Mouse (Mus musculus): ENCODE measurements around the gene Btbd1. TPM values are rescaled to one million over a fixed set of nuclear protein-coding genes. Genes with fewer than 3 reads are reported as not detected.

Gene Btbd1
- polyA plus RNA-seq (2014; fragmentation: Nextera tagmentation; extraction: Ambion mirVana) = 52.0 and 52.7 TPM in 2 replicates

DNA sequence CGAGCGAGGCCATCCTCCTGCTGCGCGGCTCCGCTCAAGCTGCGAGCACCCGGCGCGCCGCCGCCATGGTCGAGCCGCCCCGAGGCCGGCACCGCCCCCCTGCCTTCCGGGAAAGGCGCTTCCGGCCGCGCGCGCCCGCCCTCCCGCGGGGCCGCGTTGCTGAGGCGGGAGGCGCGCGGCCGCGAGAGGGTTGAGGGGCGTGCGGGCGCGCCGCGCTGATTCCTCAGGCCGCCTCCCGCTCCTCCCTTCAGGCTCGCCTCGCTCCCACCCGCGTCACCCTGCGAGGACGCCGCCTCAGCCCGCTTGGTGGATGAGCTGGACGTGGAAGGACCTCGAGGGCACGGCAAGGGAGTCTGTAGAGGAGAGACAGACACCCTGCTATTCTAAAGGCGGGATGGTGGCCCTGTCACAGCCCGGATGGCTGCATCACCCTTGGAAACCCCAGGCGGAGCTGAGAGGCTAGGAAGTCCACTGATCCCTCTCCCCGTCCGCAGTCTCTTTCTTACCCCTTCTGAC, at the start of gene Btbd1:
TSS of gene Btbd1 (minus strand) at position 53 of the 516 bp plus-strand sequence.
- Histone ChIP-seq H3K9me3 (ENCODE audit: control insufficient read depth, low read length) (no peaks in the 10 kb centered on the region), H3K4me3 (ENCODE audit: low read depth, low read length) (peak within 1 kb of the TSS; percentile 88), H3K4me1 (replicated peaks; ENCODE audit: control insufficient read depth, insufficient read depth, low read length) (peaks cover 26% of the 10 kb centered on the region), H3K9ac (ENCODE audit: low read depth, low read length) (peak within 1 kb of the TSS; percentile 89), H3K4me2 (peak within 1 kb of the TSS; percentile 94), H3K27ac (ENCODE audit: low read depth, low read length) (peak within 1 kb of the TSS; percentile 88), H3K36me3 (ENCODE audit: control insufficient read depth, insufficient read depth, low read length) (no peaks in the 10 kb centered on the region), H3K27me3 (replicated peaks; ENCODE audit: control insufficient read depth, insufficient read depth, low read length) (no peaks in the 10 kb centered on the region)
- WGBS = under 1% methylated on average over 53 of the region's 58 CpGs
- peak; percentile 86 for ATAC-seq (replicated peaks; ENCODE audit: low FRiP score)
- DNase-seq (ENCODE audit: low spot score) = peak; percentile 83

DNA sequence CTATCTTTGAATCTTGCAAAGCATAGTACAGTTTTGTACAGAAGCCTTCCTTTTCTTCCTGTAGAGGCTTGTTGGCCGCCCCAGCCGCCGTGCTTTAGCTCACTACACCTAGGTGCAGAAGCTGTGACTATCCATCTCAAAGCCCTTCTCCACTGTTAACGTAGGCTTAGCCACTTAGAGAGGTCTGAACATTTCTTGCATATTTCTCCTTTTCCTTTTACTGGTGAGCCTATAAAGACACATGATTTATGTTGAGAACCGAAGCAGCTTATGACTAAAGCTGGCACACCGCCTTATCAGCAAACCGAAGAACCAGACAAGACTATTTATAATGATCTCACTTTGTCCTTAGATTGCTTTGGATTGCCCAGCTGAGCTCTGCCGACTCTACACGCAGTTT, 46.1 kb upstream of the Btbd1 start:
- Histone ChIP-seq H3K36me3 (ENCODE audit: control insufficient read depth, insufficient read depth, low read length) (no peaks in the 10 kb centered on the region), H3K4me3 (ENCODE audit: low read depth, low read length) (no peak overlapping the region), H3K27ac (ENCODE audit: low read depth, low read length) (no peak overlapping the region), H3K9ac (ENCODE audit: low read depth, low read length) (no peak overlapping the region), H3K4me1 (replicated peaks; ENCODE audit: control insufficient read depth, insufficient read depth, low read length) (peaks cover 7% of the 10 kb centered on the region), H3K27me3 (replicated peaks; ENCODE audit: control insufficient read depth, insufficient read depth, low read length) (no peaks in the 10 kb centered on the region), H3K4me2 (no peak overlapping the region), H3K9me3 (ENCODE audit: control insufficient read depth, low read length) (no peaks in the 10 kb centered on the region)
- WGBS = 75% methylated on average over 9 of the region's 9 CpGs
- DNase-seq (ENCODE audit: low spot score) = no peak
- no peak for ATAC-seq (replicated peaks; ENCODE audit: low FRiP score)

DNA sequence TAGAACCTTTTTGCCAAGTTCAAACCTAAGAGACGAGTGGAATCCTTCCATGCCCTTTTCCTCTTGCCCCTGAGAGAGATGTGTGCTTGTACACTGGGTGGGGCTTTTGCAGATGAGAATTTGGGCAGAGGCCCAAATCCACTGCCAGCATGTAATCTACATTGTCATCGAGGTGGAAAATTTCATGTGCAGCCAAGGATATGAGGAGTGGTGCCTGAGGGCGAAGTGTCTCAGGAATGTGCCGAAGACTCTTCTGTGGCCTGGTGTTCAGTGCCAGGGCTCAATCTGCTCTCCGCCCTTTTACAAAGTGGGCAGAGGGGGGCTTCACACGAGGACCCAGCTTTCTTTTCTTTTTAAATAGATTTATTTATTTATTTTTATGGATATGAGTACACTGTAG, 45.4 kb upstream of the Btbd1 start:
- Histone ChIP-seq H3K9ac (ENCODE audit: low read depth, low read length) (no peak overlapping the region), H3K27ac (ENCODE audit: low read depth, low read length) (no peak overlapping the region), H3K4me3 (ENCODE audit: low read depth, low read length) (no peak overlapping the region), H3K9me3 (ENCODE audit: control insufficient read depth, low read length) (no peaks in the 10 kb centered on the region), H3K4me1 (replicated peaks; ENCODE audit: control insufficient read depth, insufficient read depth, low read length) (peaks cover 7% of the 10 kb centered on the region), H3K4me2 (no peak overlapping the region), H3K36me3 (ENCODE audit: control insufficient read depth, insufficient read depth, low read length) (no peaks in the 10 kb centered on the region), H3K27me3 (replicated peaks; ENCODE audit: control insufficient read depth, insufficient read depth, low read length) (no peaks in the 10 kb centered on the region; the same call in 1 of the 2 replicates)
- WGBS = 80% methylated on average over 6 of the region's 6 CpGs
- DNase-seq (ENCODE audit: low spot score) = no peak
- ATAC-seq (replicated peaks; ENCODE audit: low FRiP score) = no peak

DNA sequence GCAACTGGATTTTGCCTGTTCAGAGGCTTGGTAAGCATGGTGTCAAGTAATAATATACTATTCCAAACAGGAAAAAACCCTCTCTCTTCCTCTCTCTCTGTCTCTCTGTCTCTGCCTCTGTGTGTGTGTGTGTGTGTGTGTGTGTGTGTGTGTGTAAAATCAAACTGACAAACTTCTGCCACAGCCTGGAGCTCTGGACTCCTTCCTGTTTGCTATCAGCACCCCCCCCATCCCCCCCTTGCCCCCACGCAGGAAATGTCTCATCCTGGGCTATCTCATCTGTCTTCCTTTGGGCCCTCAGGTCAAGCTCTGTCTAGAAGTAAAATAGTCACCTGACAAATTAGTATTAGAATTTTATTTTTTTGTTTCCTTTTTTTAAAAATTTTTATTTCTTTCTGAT, 44.6 kb upstream of the Btbd1 start:
- Histone ChIP-seq H3K9ac (ENCODE audit: low read depth, low read length) (no peak overlapping the region), H3K4me3 (ENCODE audit: low read depth, low read length) (no peak overlapping the region), H3K27ac (ENCODE audit: low read depth, low read length) (no peak overlapping the region), H3K9me3 (ENCODE audit: control insufficient read depth, low read length) (no peaks in the 10 kb centered on the region), H3K27me3 (replicated peaks; ENCODE audit: control insufficient read depth, insufficient read depth, low read length) (no peaks in the 10 kb centered on the region; the same call in 1 of the 2 replicates), H3K36me3 (ENCODE audit: control insufficient read depth, insufficient read depth, low read length) (no peaks in the 10 kb centered on the region), H3K4me1 (replicated peaks; ENCODE audit: control insufficient read depth, insufficient read depth, low read length) (peaks cover 7% of the 10 kb centered on the region), H3K4me2 (no peak overlapping the region)
- DNase-seq (ENCODE audit: low spot score) = no peak
- ATAC-seq (replicated peaks; ENCODE audit: low FRiP score) = no peak
- WGBS = 6% methylated on average over 1 of the region's 1 CpGs

DNA sequence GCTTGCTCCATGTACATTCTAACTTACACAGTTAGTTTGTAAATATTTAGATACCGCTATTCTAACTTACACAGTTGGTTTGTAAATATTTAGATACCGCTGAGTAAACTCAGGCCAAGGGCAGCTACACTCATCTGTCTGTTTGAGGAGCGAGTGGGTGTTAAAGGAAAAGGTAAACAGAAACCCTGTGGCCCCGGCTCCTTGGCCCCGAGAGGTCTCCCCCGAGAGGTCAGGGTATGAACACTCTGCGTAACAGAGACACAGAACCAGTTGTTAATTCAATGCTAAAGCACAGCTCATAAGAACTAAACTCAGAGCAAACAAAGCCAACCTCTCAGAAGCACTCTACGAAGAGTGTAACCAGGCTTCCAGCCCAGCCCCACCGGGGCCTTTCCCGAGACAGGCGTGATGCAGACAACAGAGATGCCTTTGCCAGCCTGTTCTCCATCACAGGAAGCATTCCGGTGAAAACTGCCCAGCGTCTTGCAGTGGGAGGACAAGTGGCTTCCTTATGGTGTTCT, 43.3 kb upstream of the Btbd1 start:
- WGBS = 62% methylated on average over 13 of the region's 13 CpGs
- no peak for DNase-seq (ENCODE audit: low spot score)
- no peaks in the 10 kb centered on the region; the same call in 1 of the 2 replicates for H3K27me3 ChIP-seq (replicated peaks; ENCODE audit: control insufficient read depth, insufficient read depth, low read length)

DNA sequence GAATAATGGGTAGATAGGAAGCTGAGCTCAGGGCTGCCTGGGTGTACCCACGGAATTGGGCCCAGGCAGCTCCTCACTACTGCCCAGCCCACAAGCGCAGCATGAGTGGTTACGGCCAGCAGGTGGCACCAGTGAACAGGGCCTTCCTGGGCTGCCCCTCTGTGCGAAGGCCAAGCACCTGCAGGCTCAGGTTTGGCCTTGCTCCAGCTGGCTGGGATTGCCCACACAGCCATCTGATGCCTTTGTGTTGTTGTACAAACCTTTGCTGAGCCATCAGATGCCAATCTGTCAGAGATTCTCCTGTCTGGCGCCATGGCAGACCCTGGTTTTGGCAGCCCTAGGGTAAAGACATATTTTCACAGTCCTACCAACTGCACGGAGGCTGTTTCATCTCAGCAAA, 38.9 kb upstream of the Btbd1 start:
- Histone ChIP-seq H3K4me2 (no peak overlapping the region), H3K9ac (ENCODE audit: low read depth, low read length) (no peak overlapping the region), H3K4me3 (ENCODE audit: low read depth, low read length) (no peak overlapping the region), H3K36me3 (ENCODE audit: control insufficient read depth, insufficient read depth, low read length) (no peaks in the 10 kb centered on the region), H3K27me3 (replicated peaks; ENCODE audit: control insufficient read depth, insufficient read depth, low read length) (no peaks in the 10 kb centered on the region; the same call in 1 of the 2 replicates), H3K9me3 (ENCODE audit: control insufficient read depth, low read length) (no peaks in the 10 kb centered on the region), H3K27ac (ENCODE audit: low read depth, low read length) (no peak overlapping the region), H3K4me1 (replicated peaks; ENCODE audit: control insufficient read depth, insufficient read depth, low read length) (peaks cover 5% of the 10 kb centered on the region)
- ATAC-seq (replicated peaks; ENCODE audit: low FRiP score) (peak; percentile 77), DNase-seq (ENCODE audit: low spot score) (peak; percentile 54)
- 33% methylated on average over 6 of the region's 6 CpGs for WGBS

More for the DNA sequence above, 43.3 kb upstream of the Btbd1 start:
- peaks cover 7% of the 10 kb centered on the region for H3K4me1 ChIP-seq (replicated peaks; ENCODE audit: control insufficient read depth, insufficient read depth, low read length)
- H3K27ac ChIP-seq (ENCODE audit: low read depth, low read length) = no peak overlapping the region
- no peaks in the 10 kb centered on the region for H3K9me3 ChIP-seq (ENCODE audit: control insufficient read depth, low read length)
- H3K9ac ChIP-seq (ENCODE audit: low read depth, low read length) = no peak overlapping the region
- H3K36me3 ChIP-seq (ENCODE audit: control insufficient read depth, insufficient read depth, low read length) = no peaks in the 10 kb centered on the region
- peak; percentile 47 for ATAC-seq (replicated peaks; ENCODE audit: low FRiP score)
- H3K4me2 ChIP-seq = no peak overlapping the region
- no peak overlapping the region for H3K4me3 ChIP-seq (ENCODE audit: low read depth, low read length)

DNA sequence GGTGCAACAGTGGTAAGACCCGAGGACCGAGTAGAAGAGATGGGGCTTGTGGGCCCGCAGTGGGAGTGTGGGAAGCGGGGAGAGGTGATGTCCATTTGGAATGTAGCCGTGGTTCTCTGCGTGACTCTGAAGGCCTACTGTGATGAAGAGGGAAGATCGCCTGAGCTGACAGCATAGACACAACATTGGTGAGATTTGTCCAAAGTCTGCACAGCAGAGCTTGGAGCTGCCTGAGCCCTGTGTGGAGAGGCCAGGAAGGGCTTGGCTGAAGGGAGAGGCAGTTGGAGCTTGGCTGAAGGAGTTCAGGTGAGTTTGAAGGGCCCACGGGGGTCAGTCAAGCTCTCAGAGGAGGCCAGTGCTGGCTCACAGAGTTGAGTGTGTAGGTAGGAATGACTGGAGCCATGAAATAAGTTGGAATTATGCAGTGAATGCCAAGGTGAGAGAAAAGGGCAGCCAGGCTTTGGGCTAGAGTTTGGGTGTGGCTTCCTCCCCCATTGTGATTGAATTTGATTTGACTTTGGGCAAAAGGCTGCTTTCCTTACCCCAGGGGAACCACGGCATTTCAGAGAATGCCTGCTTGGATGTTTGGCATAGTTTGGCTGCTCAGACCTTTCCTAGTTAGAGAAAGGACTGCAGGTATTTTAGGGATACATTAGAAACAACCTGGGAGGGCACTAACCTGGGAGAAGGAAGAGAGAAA, 38.1 kb upstream of the Btbd1 start:
- DNase-seq (ENCODE audit: low spot score) (peak; percentile 14), ATAC-seq (replicated peaks; ENCODE audit: low FRiP score) (no peak)
- Histone ChIP-seq H3K4me2 (no peak overlapping the region), H3K9me3 (ENCODE audit: control insufficient read depth, low read length) (no peaks in the 10 kb centered on the region), H3K36me3 (ENCODE audit: control insufficient read depth, insufficient read depth, low read length) (no peaks in the 10 kb centered on the region), H3K27me3 (replicated peaks; ENCODE audit: control insufficient read depth, insufficient read depth, low read length) (peaks cover 5% of the 10 kb centered on the region), H3K4me3 (ENCODE audit: low read depth, low read length) (no peak overlapping the region), H3K4me1 (replicated peaks; ENCODE audit: control insufficient read depth, insufficient read depth, low read length) (0 out of 2 replicates have a peak, but pooled peaks cover 2% of the 10 kb centered on the region), H3K27ac (ENCODE audit: low read depth, low read length) (no peak overlapping the region), H3K9ac (ENCODE audit: low read depth, low read length) (no peak overlapping the region)
- WGBS = 86% methylated on average over 9 of the region's 9 CpGs

DNA sequence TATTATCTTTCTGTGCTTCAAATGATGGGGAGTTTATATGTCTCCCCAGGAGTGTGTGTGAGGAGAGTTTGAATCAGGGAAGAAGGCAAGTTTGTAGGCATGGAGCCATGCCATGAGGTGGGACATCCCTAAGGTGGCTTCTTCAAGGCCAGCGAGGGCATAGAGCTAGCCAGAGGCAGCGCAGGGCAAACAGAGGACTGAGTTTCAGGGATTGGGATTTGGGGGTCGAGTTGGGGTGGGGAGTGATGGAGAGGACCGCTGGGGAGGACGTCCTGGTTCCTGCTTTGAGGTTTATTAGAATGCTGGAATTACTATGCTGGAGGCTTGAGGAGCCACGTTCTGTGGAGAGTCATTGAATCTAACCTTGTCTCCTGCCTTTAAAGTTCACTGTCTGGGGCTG, 36.7 kb upstream of the Btbd1 start:
- no peaks in the 10 kb centered on the region for H3K36me3 ChIP-seq (ENCODE audit: control insufficient read depth, insufficient read depth, low read length)
- DNase-seq (ENCODE audit: low spot score) = peak; percentile 22
- H3K9ac ChIP-seq (ENCODE audit: low read depth, low read length) = no peak overlapping the region
- no peak overlapping the region for H3K27ac ChIP-seq (ENCODE audit: low read depth, low read length)
- peaks cover 17% of the 10 kb centered on the region for H3K27me3 ChIP-seq (replicated peaks; ENCODE audit: control insufficient read depth, insufficient read depth, low read length)
- no peaks in the 10 kb centered on the region for H3K9me3 ChIP-seq (ENCODE audit: control insufficient read depth, low read length)
- 0 out of 2 replicates have a peak, but pooled peaks cover 2% of the 10 kb centered on the region for H3K4me1 ChIP-seq (replicated peaks; ENCODE audit: control insufficient read depth, insufficient read depth, low read length)
- no peak overlapping the region for H3K4me3 ChIP-seq (ENCODE audit: low read depth, low read length)
- no peak overlapping the region for H3K4me2 ChIP-seq
- 92% methylated on average over 6 of the region's 6 CpGs for WGBS
- ATAC-seq (replicated peaks; ENCODE audit: low FRiP score) = no peak
